Mouse (Mus musculus): ENCODE data around the gene Adam25. TPM values are rescaled to one million over a fixed set of nuclear protein-coding genes. Genes with fewer than 3 reads are reported as not detected.
"Not testable (repeated sequence)": the region's sequence is repeated elsewhere in the genome, so short reads cannot be mapped to it uniquely, and the experiment has no call there.

Adam25 gene
- polyA plus RNA-seq (2015; fragmentation: Nextera tagmentation; extraction: Ambion mirVana) = not detected in 2 replicates

DNA sequence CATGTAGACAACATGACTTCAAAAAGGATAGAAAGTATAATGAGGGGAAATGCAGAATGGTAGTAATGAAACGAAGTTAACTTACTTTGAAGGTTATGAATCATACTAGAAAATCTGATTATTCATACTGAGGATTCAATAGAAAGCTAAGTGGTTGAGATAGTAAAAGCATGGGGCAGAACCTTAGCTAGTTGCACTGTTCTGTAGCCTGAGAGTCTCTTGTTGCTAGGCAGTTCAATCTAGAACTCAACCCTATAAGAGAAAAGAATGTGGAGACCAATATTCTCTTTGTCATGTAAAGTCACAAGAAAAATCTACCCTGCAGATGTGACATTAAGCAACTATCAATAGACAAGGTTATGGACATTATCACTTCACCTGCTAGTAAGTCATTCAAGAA, at the start of gene Adam25:
TSS of gene Adam25 (plus strand) at position 301 of the 400 bp plus-strand sequence.
- not testable (repeated sequence) for H3K4me2 ChIP-seq (ENCODE audit: low read depth, low read length); H3K27me3 ChIP-seq (replicated peaks; ENCODE audit: control insufficient read depth, insufficient read depth, low read length); H3K27ac ChIP-seq (ENCODE audit: low read length); H3K9ac ChIP-seq (ENCODE audit: low read depth, low read length); ATAC-seq; H3K4me3 ChIP-seq (ENCODE audit: low read length); H3K9me3 ChIP-seq (ENCODE audit: control insufficient read depth, low read length); H3K4me1 ChIP-seq (ENCODE audit: control insufficient read depth, insufficient read depth, low read length); H3K36me3 ChIP-seq (ENCODE audit: control insufficient read depth, insufficient read depth, low read length)
- 49% methylated on average over 1 of the region's 1 CpGs for WGBS

DNA sequence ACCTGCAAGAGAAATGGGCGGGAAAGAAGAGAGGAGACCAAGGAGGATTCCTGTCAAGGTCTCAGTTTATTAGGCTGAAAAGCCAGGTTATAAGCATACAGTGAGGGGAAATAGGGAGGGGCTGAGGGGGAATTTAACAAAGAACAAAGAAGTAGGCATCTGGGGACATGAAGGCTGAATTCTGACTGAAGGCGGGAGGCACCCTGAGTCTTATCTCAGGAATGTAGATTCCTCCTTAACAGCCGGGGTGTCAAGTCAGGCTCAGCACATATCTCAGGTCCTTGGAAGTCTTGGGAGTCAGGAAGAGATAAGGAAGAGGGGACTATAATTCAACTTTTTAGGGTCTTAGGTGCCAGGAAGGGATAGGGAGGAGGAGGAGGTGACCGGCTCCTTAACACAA, 36.6 kb upstream of the Adam25 start:
- not testable (repeated sequence) for H3K27ac ChIP-seq (ENCODE audit: low read length); H3K4me2 ChIP-seq (ENCODE audit: low read depth, low read length); H3K36me3 ChIP-seq (ENCODE audit: control insufficient read depth, insufficient read depth, low read length); H3K4me1 ChIP-seq (ENCODE audit: control insufficient read depth, insufficient read depth, low read length); H3K9me3 ChIP-seq (ENCODE audit: control insufficient read depth, low read length); H3K9ac ChIP-seq (ENCODE audit: low read depth, low read length); H3K4me3 ChIP-seq (ENCODE audit: low read length); ATAC-seq; H3K27me3 ChIP-seq (replicated peaks; ENCODE audit: control insufficient read depth, insufficient read depth, low read length)
- WGBS = 83% methylated on average over 4 of the region's 4 CpGs

- Histone ChIP-seq H3K4me3 (ENCODE audit: low read length) (no peak overlapping the region), H3K4me1 (ENCODE audit: control insufficient read depth, insufficient read depth, low read length) (no peaks in the 10 kb centered on the region), H3K9me3 (ENCODE audit: control insufficient read depth, low read length) (0 out of 2 replicates have a peak, but pooled peaks cover 3% of the 10 kb centered on the region), H3K27ac (ENCODE audit: low read length) (no peak overlapping the region), H3K36me3 (ENCODE audit: control insufficient read depth, insufficient read depth, low read length) (no peaks in the 10 kb centered on the region), H3K9ac (ENCODE audit: low read depth, low read length) (no peak overlapping the region), H3K27me3 (replicated peaks; ENCODE audit: control insufficient read depth, insufficient read depth, low read length) (no peaks in the 10 kb centered on the region), H3K4me2 (ENCODE audit: low read depth, low read length) (no peak overlapping the region)
- WGBS = 84% methylated on average over 7 of the region's 7 CpGs
- no peak for ATAC-seq
These were observed 36.0 kb upstream of the Adam25 start for GRCm38 (mm10) chr8:40715986-40716385.

DNA sequence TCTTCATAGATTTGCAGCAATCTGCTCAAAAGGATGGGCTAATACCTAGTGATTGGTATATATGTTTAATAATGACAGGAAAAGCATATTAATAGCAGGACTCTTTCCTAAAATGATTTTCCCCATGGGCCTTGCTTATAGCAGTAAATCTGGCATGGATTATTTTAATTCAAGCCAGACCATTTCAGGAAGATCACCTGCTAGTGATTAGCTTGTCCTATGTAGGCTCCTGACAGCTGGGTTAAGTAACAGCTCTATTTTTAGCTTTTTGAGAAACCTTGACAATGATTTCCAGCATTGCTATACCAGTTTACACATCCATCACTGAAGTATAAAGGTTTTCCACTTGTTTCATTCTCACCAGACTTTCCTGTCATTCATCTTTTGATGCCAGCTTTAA, 31.3 kb downstream of the Adam25 start:
- Histone ChIP-seq H3K4me3 (ENCODE audit: low read length) (no peak overlapping the region), H3K27me3 (replicated peaks; ENCODE audit: control insufficient read depth, insufficient read depth, low read length) (no peaks in the 10 kb centered on the region), H3K9me3 (ENCODE audit: control insufficient read depth, low read length) (no peaks in the 10 kb centered on the region), H3K9ac (ENCODE audit: low read depth, low read length) (no peak overlapping the region), H3K4me1 (ENCODE audit: control insufficient read depth, insufficient read depth, low read length) (no peaks in the 10 kb centered on the region), H3K4me2 (ENCODE audit: low read depth, low read length) (no peak overlapping the region), H3K27ac (ENCODE audit: low read length) (no peak overlapping the region), H3K36me3 (ENCODE audit: control insufficient read depth, insufficient read depth, low read length) (no peaks in the 10 kb centered on the region)
- ATAC-seq = no peak

- not testable (repeated sequence) for H3K9me3 ChIP-seq (ENCODE audit: control insufficient read depth, low read length); H3K27me3 ChIP-seq (replicated peaks; ENCODE audit: control insufficient read depth, insufficient read depth, low read length); ATAC-seq; H3K9ac ChIP-seq (ENCODE audit: low read depth, low read length); H3K4me2 ChIP-seq (ENCODE audit: low read depth, low read length); H3K4me1 ChIP-seq (ENCODE audit: control insufficient read depth, insufficient read depth, low read length); H3K36me3 ChIP-seq (ENCODE audit: control insufficient read depth, insufficient read depth, low read length); H3K4me3 ChIP-seq (ENCODE audit: low read length); H3K27ac ChIP-seq (ENCODE audit: low read length)
- WGBS = 69% methylated on average over 1 of the region's 1 CpGs
These were observed 41.0 kb downstream of the Adam25 start, which contains the start of gene Adam20 for GRCm38 (mm10) chr8:40792973-40793372. TSS of gene Adam20 (plus strand) at chr8:40793273.

DNA sequence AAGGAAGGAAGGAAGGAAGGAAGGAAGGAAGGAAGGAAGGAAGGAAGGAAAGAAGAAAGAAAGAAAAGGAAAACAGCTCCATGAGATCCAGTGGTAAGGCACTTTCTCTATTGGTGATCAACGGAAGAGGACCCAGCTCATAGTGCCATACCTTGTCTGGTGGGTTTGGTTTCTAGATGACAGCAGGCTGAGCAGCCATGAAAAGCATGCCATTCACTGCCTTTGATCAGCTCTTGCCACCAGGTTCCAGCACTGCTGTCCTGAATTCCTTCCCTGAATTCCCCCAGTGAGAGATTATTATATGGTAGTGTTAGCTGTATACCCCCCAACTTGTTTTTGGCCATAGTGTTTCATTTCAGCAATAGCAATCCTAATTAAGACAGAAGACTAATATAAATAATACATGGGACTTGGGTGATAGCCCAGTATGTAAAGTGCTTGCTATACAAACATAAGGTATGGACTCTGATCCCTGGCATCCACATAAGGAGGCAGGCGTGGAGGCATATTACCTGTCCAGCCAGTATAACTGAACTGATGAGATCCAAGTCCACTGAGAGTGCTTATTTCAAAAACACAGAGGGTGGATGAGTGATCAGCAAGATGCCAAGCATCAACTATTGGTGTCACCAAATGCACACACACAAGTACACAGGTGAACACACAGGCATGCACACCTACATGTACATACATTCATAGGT, 51.5 kb downstream of the Adam25 start:
- Histone ChIP-seq H3K9me3 (ENCODE audit: control insufficient read depth, low read length) (no peaks in the 10 kb centered on the region), H3K36me3 (ENCODE audit: control insufficient read depth, insufficient read depth, low read length) (no peaks in the 10 kb centered on the region), H3K4me1 (ENCODE audit: control insufficient read depth, insufficient read depth, low read length) (no peaks in the 10 kb centered on the region), H3K9ac (ENCODE audit: low read depth, low read length) (no peak overlapping the region), H3K27me3 (replicated peaks; ENCODE audit: control insufficient read depth, insufficient read depth, low read length) (no peaks in the 10 kb centered on the region), H3K4me3 (ENCODE audit: low read length) (no peak overlapping the region), H3K4me2 (ENCODE audit: low read depth, low read length) (no peak overlapping the region), H3K27ac (ENCODE audit: low read length) (no peak overlapping the region; the same call in 1 of the 2 replicates)
- 61% methylated on average over 2 of the region's 2 CpGs for WGBS
- peak; percentile 100 for ATAC-seq

Other genes with a start within 250 kb of the Adam25 start
- gene Adam24, start 77.1 kb upstream of the Adam25 start, polyA plus RNA-seq (2015; fragmentation: Nextera tagmentation; extraction: Ambion mirVana) = not detected in 2 replicates
- gene Adam20, start 41.1 kb downstream of the Adam25 start, polyA plus RNA-seq (2015; fragmentation: Nextera tagmentation; extraction: Ambion mirVana) = not detected in 2 replicates
- gene Adam39, start 70.8 kb downstream of the Adam25 start, polyA plus RNA-seq (2015; fragmentation: Nextera tagmentation; extraction: Ambion mirVana) = not detected in 2 replicates

Data from intestine, embryonic 16.5 days (tissue).